Mouse (Mus musculus): ENCODE results near the gene Pcca.

The Pcca gene

GRCm38 (mm10) chr14:122649336-122649950 is 115.3 kb downstream of the Pcca start:
- no peak for DNase-seq

GRCm38 (mm10) chr14:122651681-122652080 is 117.6 kb downstream of the Pcca start:
- no peak for DNase-seq

- DNase-seq, result no peak
Observed at GRCm38 (mm10) chr14:122675661-122676060, 141.5 kb downstream of the Pcca start.

GRCm38 (mm10) chr14:122683645-122684044 is 149.5 kb downstream of the Pcca start:
- no peak for DNase-seq

GRCm38 (mm10) chr14:122684250-122684649 is 150.1 kb downstream of the Pcca start:
- DNase-seq, result no peak

- no peak for DNase-seq
Observed at GRCm38 (mm10) chr14:122684811-122685210, 150.7 kb downstream of the Pcca start.

GRCm38 (mm10) chr14:122687398-122687797 is 153.3 kb downstream of the Pcca start:
- no peak for DNase-seq

GRCm38 (mm10) chr14:122688378-122688777 is 154.3 kb downstream of the Pcca start:
- DNase-seq, result no peak

GRCm38 (mm10) chr14:122689136-122689815 is 155.2 kb downstream of the Pcca start:
- DNase-seq, result no peak

GRCm38 (mm10) chr14:122691555-122691954 is 157.4 kb downstream of the Pcca start:
- no peak for DNase-seq

- no peak for DNase-seq
Observed at GRCm38 (mm10) chr14:122700333-122700732, 166.2 kb downstream of the Pcca start.

GRCm38 (mm10) chr14:122713793-122714192 is 179.7 kb downstream of the Pcca start:
- no peak for DNase-seq

- DNase-seq, result no peak
Observed at GRCm38 (mm10) chr14:122714911-122715310, 180.8 kb downstream of the Pcca start.

GRCm38 (mm10) chr14:122716057-122716456 is 181.9 kb downstream of the Pcca start:
- DNase-seq, result no peak

GRCm38 (mm10) chr14:122719496-122720080 is 185.5 kb downstream of the Pcca start:
- DNase-seq, result no peak

GRCm38 (mm10) chr14:122720989-122721388 is 186.9 kb downstream of the Pcca start:
- DNase-seq, result no peak

GRCm38 (mm10) chr14:122721750-122722149 is 187.6 kb downstream of the Pcca start:
- DNase-seq, result no peak

- no peak for DNase-seq
Observed at GRCm38 (mm10) chr14:122726456-122726855, 192.3 kb downstream of the Pcca start.

- DNase-seq, result no peak
Observed at GRCm38 (mm10) chr14:122729431-122730073, 195.4 kb downstream of the Pcca start.

GRCm38 (mm10) chr14:122730921-122731551 is 196.9 kb downstream of the Pcca start:
- DNase-seq, result no peak

GRCm38 (mm10) chr14:122736806-122737205 is 202.7 kb downstream of the Pcca start:
- DNase-seq, result no peak

- peak; percentile 9 for DNase-seq
Observed at GRCm38 (mm10) chr14:122747860-122748842, 214.0 kb downstream of the Pcca start.
